Mouse (Mus musculus) limb, embryonic 15.5 days (tissue): Measurements from ENCODE around the gene Wdfy3. TPM values are rescaled to one million over a fixed set of nuclear protein-coding genes. Genes with fewer than 3 reads are reported as not detected.
A peak's percentile ranks its signal among the peaks of the same experiment; 100 is the strongest.

Source experiments
- ATAC-seq: fragments of 200-750 bp; cut with Nextera tagmentation; 2 replicates; pipeline ENCODE4 v1.8.0; 2017; ENCODE audit warnings: low read depth, moderate TSS enrichment; ENCODE audit not compliant: insufficient number of reproducible peaks, low FRiP score, low TSS enrichment
- H3K27ac ChIP-seq: fragments of 300-500 bp; sonication (generic); 2 replicates; pipeline ENCODE4 v1.5.1; 2015; ENCODE audit warnings: moderate library complexity, mild to moderate bottlenecking, inconsistent platforms
- H3K27me3 ChIP-seq: fragments of 300-500 bp; sonication (generic); 2 replicates; pipeline ENCODE4 v1.6.1; 2015; ENCODE audit warnings: inconsistent platforms
- H3K36me3 ChIP-seq: fragments of 300-500 bp; sonication (generic); 2 replicates; pipeline ENCODE4 v1.6.1; 2015; ENCODE audit warnings: inconsistent platforms
- H3K4me1 ChIP-seq: fragments of 300-500 bp; sonication (generic); 2 replicates; pipeline ENCODE4 v1.6.1; 2015; ENCODE audit warnings: inconsistent platforms
- H3K4me2 ChIP-seq: fragments of 300-500 bp; sonication (generic); 2 replicates; pipeline ENCODE4 v1.6.1; 2015; ENCODE audit warnings: mild to moderate bottlenecking, inconsistent platforms
- H3K4me3 ChIP-seq: fragments of 300-500 bp; sonication (generic); 2 replicates; pipeline ENCODE4 v1.5.1; 2015; ENCODE audit warnings: mild to moderate bottlenecking, inconsistent platforms
- H3K9ac ChIP-seq: fragments of 300-500 bp; sonication (generic); 2 replicates; pipeline ENCODE4 v1.6.1; 2015; ENCODE audit warnings: inconsistent platforms
- H3K9me3 ChIP-seq: fragments of 300-500 bp; sonication (generic); 2 replicates; pipeline ENCODE4 v1.6.1; 2016; ENCODE audit warnings: inconsistent platforms
- WGBS: fragments of 180-500 bp; shearing (Covaris S2); methylation state at CpG from one replicate; pipeline ENCODE4 v1.1.7; 2015; 5-methylcytosine and 5-hydroxymethylcytosine counted together
- polyA plus RNA-seq: library from polyadenylated mRNA; unstranded; fragments of >200 nt; fragmentation: Nextera tagmentation; extraction: Ambion mirVana; gene quantifications from 2 replicates; pipeline ENCODE4 v1.2.1, GENCODE M21; 2015

The Wdfy3 gene
- polyA plus RNA-seq, 1 experiment from 2014 or later = 14.4 TPM

- H3K27me3 ChIP-seq = no peaks in the 10 kb centered on the region
- peaks cover 21% of the 10 kb centered on the region for H3K36me3 ChIP-seq
- no peak overlapping the region for H3K4me2 ChIP-seq
- H3K27ac ChIP-seq = no peak overlapping the region
- no peak overlapping the region for H3K9ac ChIP-seq
- no peaks in the 10 kb centered on the region for H3K9me3 ChIP-seq
- no peak for ATAC-seq
- H3K4me3 ChIP-seq = no peak overlapping the region
- no peaks in the 10 kb centered on the region for H3K4me1 ChIP-seq
- WGBS = 88% methylated on average over 8 of the region's 8 CpGs
Observed at GRCm38 (mm10) chr5:102014235-102014634, 55.5 kb downstream of the Wdfy3 start.

- H3K9ac ChIP-seq = no peak overlapping the region
- H3K27me3 ChIP-seq = no peaks in the 10 kb centered on the region
- no peaks in the 10 kb centered on the region for H3K9me3 ChIP-seq
- H3K4me2 ChIP-seq = no peak overlapping the region
- no peaks in the 10 kb centered on the region for H3K4me1 ChIP-seq
- ATAC-seq = no peak
- H3K36me3 ChIP-seq = peaks cover 21% of the 10 kb centered on the region
- H3K27ac ChIP-seq = no peak overlapping the region
- no peak overlapping the region for H3K4me3 ChIP-seq
- 94% methylated on average over 7 of the region's 7 CpGs for WGBS
Observed at GRCm38 (mm10) chr5:102013781-102014180, 55.9 kb downstream of the Wdfy3 start.

GRCm38 (mm10) chr5:102010961-102011360, 58.8 kb downstream of the Wdfy3 start:
- H3K36me3 ChIP-seq = peaks cover 23% of the 10 kb centered on the region
- H3K9ac ChIP-seq = no peak overlapping the region
- H3K4me3 ChIP-seq = no peak overlapping the region
- H3K27me3 ChIP-seq = no peaks in the 10 kb centered on the region
- 92% methylated on average over 2 of the region's 2 CpGs for WGBS
- no peaks in the 10 kb centered on the region for H3K9me3 ChIP-seq
- no peaks in the 10 kb centered on the region for H3K4me1 ChIP-seq
- ATAC-seq = no peak
- H3K4me2 ChIP-seq = no peak overlapping the region
- H3K27ac ChIP-seq = no peak overlapping the region

- no peak for ATAC-seq
- Histone ChIP-seq H3K27ac (no peak overlapping the region), H3K9me3 (no peaks in the 10 kb centered on the region), H3K36me3 (peaks cover 14% of the 10 kb centered on the region), H3K4me1 (no peaks in the 10 kb centered on the region), H3K9ac (no peak overlapping the region), H3K4me2 (no peak overlapping the region), H3K27me3 (no peaks in the 10 kb centered on the region), H3K4me3 (no peak overlapping the region)
- WGBS = 83% methylated on average over 6 of the region's 6 CpGs
Observed at GRCm38 (mm10) chr5:102009606-102010005, 60.1 kb downstream of the Wdfy3 start.

GRCm38 (mm10) chr5:102008712-102009111, 61.0 kb downstream of the Wdfy3 start:
- H3K4me2 ChIP-seq = no peak overlapping the region
- H3K4me1 ChIP-seq = no peaks in the 10 kb centered on the region
- ATAC-seq = no peak
- 87% methylated on average over 7 of the region's 7 CpGs for WGBS
- H3K9ac ChIP-seq = no peak overlapping the region
- no peaks in the 10 kb centered on the region for H3K9me3 ChIP-seq
- H3K4me3 ChIP-seq = no peak overlapping the region
- no peaks in the 10 kb centered on the region for H3K27me3 ChIP-seq
- peaks cover 7% of the 10 kb centered on the region for H3K36me3 ChIP-seq
- no peak overlapping the region for H3K27ac ChIP-seq

GRCm38 (mm10) chr5:102006218-102006941, 63.3 kb downstream of the Wdfy3 start:
- H3K27me3 ChIP-seq = no peaks in the 10 kb centered on the region
- H3K27ac ChIP-seq = no peak overlapping the region
- no peaks in the 10 kb centered on the region for H3K9me3 ChIP-seq
- no peaks in the 10 kb centered on the region for H3K4me1 ChIP-seq
- no peak overlapping the region for H3K4me2 ChIP-seq
- no peak for ATAC-seq
- H3K4me3 ChIP-seq = no peak overlapping the region
- 73% methylated on average over 6 of the region's 6 CpGs for WGBS
- no peak overlapping the region for H3K9ac ChIP-seq
- H3K36me3 ChIP-seq = peaks cover 6% of the 10 kb centered on the region; the same call in 1 of the 2 replicates

GRCm38 (mm10) chr5:102003371-102003770, 66.3 kb downstream of the Wdfy3 start:
- Histone ChIP-seq H3K27ac (peak overlapping the region; percentile 50; the same call in 1 of the 2 replicates), H3K9me3 (no peaks in the 10 kb centered on the region), H3K9ac (no peak overlapping the region), H3K27me3 (no peaks in the 10 kb centered on the region), H3K4me2 (no peak overlapping the region), H3K4me1 (peaks cover 3% of the 10 kb centered on the region), H3K36me3 (peaks cover 6% of the 10 kb centered on the region; the same call in 1 of the 2 replicates), H3K4me3 (no peak overlapping the region)
- WGBS = 63% methylated on average over 3 of the region's 3 CpGs
- ATAC-seq = no peak

- Histone ChIP-seq H3K4me3 (no peak overlapping the region), H3K9me3 (no peaks in the 10 kb centered on the region), H3K36me3 (0 out of 2 replicates have a peak, but pooled peaks cover 3% of the 10 kb centered on the region), H3K27ac (no peak overlapping the region), H3K27me3 (no peaks in the 10 kb centered on the region), H3K9ac (no peak overlapping the region), H3K4me1 (peaks cover 3% of the 10 kb centered on the region), H3K4me2 (no peak overlapping the region)
- ATAC-seq = no peak
- 80% methylated on average over 8 of the region's 8 CpGs for WGBS
Observed at GRCm38 (mm10) chr5:102001026-102001425, 68.7 kb downstream of the Wdfy3 start.

- Histone ChIP-seq H3K4me3 (no peak overlapping the region), H3K9me3 (no peaks in the 10 kb centered on the region), H3K36me3 (0 out of 2 replicates have a peak, but pooled peaks cover 3% of the 10 kb centered on the region), H3K4me1 (peaks cover 3% of the 10 kb centered on the region), H3K27ac (peak overlapping the region; percentile 50), H3K27me3 (no peaks in the 10 kb centered on the region), H3K4me2 (no peak overlapping the region), H3K9ac (no peak overlapping the region)
- 44% methylated on average over 6 of the region's 6 CpGs for WGBS
- ATAC-seq = no peak
Observed at GRCm38 (mm10) chr5:101998971-101999370, 70.8 kb downstream of the Wdfy3 start.

GRCm38 (mm10) chr5:101996036-101996735, 73.5 kb downstream of the Wdfy3 start:
- Histone ChIP-seq H3K36me3 (0 out of 2 replicates have a peak, but pooled peaks cover 3% of the 10 kb centered on the region), H3K9ac (no peak overlapping the region), H3K27me3 (no peaks in the 10 kb centered on the region), H3K4me1 (peaks cover 3% of the 10 kb centered on the region), H3K9me3 (no peaks in the 10 kb centered on the region), H3K4me2 (no peak overlapping the region), H3K4me3 (no peak overlapping the region), H3K27ac (no peak overlapping the region)
- no peak for ATAC-seq
- 85% methylated on average over 11 of the region's 11 CpGs for WGBS

GRCm38 (mm10) chr5:101995451-101995995, 74.2 kb downstream of the Wdfy3 start:
- H3K36me3 ChIP-seq = 0 out of 2 replicates have a peak, but pooled peaks cover 3% of the 10 kb centered on the region
- peaks cover 3% of the 10 kb centered on the region for H3K4me1 ChIP-seq
- H3K27me3 ChIP-seq = no peaks in the 10 kb centered on the region
- whole genome bisulfite sequencing = 81% methylated on average over 3 of the region's 3 CpGs
- H3K4me2 ChIP-seq = no peak overlapping the region
- no peak overlapping the region for H3K27ac ChIP-seq
- no peak overlapping the region for H3K4me3 ChIP-seq
- H3K9me3 ChIP-seq = no peaks in the 10 kb centered on the region
- ATAC-seq = no peak
- no peak overlapping the region for H3K9ac ChIP-seq

- no peak overlapping the region for H3K27ac ChIP-seq
Observed at GRCm38 (mm10) chr5:101993996-101994395, 75.7 kb downstream of the Wdfy3 start.

More at GRCm38 (mm10) chr5:101993996-101994395, 75.7 kb downstream of the Wdfy3 start:
- no peak overlapping the region for H3K4me3 ChIP-seq
- 0 out of 2 replicates have a peak, but pooled peaks cover 3% of the 10 kb centered on the region for H3K36me3 ChIP-seq
- no peak for ATAC-seq
- no peak overlapping the region for H3K4me2 ChIP-seq
- H3K9ac ChIP-seq = no peak overlapping the region
- 54% methylated on average over 5 of the region's 5 CpGs for WGBS
- no peaks in the 10 kb centered on the region for H3K9me3 ChIP-seq
- peaks cover 4% of the 10 kb centered on the region for H3K4me1 ChIP-seq
- no peaks in the 10 kb centered on the region for H3K27me3 ChIP-seq
